Mouse (Mus musculus): ENCODE measurements around the gene Atp13a3.
A peak's percentile ranks its signal among the peaks of the same experiment; 100 is the strongest.

Atp13a3 gene

DNA sequence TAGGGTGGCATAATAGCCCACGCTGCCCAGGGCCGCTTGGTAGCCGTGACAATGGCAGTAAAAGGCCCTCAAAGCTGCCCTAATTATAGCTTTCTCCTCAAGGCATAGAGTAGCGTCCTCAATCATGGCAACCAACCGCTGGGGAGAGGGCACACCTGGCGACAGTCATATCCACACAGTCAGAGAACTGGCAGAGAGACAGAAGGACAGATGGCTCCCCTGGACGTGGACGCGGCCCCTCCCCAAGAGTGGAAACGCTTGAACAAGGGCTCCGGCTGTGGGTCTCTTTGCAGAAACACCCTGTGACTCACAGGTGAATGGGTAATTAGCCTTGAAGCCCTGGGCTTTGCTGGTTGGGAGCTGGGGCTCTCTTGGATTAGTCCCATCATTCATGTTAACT, 127.4 kb downstream of the Atp13a3 start:
- no peak for DNase-seq (ENCODE audit: low read depth, low spot score)

DNA sequence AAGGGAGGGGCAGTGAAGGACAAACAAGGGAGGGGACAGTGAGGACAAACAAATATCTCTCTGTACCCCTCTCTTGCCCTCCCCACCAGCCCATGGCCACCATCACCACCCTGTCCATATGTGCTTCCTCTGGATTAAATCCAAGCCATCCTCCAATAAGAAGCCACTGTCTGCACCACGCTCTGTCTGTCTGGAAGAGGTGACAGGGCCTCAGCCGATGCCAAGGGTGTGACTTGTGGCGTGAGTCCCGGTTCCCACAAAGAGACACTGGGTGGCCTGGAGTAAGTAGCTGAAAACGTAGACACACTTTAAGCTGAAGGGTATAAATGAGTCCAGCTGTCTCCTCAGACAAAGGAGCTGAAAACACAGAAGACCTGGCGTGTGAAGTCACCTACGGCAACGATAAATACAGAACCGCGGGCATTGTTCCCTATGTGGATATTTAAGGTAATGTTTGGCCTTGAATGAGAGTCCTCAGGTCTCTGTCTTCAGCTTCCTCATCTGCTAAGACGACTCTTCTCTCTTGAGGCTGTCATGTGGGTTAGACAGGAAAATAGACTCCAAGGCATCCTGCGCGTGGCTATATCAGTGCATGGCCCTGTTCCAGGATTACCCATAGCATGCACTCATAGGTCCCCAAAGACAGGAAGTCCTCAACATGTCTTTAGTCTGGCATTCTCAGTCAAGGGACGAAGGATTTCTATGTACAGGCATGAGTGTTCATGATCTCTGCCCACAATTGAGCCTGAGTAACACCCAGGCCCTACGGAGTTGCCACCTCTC, 130.0 kb downstream of the Atp13a3 start:
- DNase-seq (ENCODE audit: low read depth, low spot score) = no peak

DNA sequence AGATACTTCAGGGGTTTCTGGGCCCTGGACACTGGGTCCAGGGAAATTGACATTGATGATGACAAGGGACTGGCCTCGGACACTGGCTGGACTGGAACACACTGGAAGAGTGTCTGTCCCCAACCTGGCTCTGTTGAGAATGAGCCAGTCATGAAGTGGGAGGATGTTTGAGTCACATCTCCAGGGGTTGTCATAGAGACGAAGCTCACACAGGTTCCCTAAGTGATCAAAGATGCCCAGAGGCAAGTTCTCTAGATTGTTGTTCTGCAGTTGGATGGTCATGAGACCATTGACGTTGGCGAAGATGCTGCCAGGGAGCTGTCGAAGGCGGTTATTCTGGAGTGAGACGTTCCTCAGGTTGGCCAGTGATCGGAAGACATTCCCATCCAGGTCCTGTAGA, 132.7 kb downstream of the Atp13a3 start:
- DNase-seq (ENCODE audit: low read depth, low spot score) = no peak

- DNase-seq (ENCODE audit: low read depth, low spot score) = no peak
These were observed 133.7 kb downstream of the Atp13a3 start for GRCm38 (mm10) chr16:30271941-30272595.

GRCm38 (mm10) chr16:30271223-30271761, 134.5 kb downstream of the Atp13a3 start:
- no peak for DNase-seq (ENCODE audit: low read depth, low spot score)

DNA sequence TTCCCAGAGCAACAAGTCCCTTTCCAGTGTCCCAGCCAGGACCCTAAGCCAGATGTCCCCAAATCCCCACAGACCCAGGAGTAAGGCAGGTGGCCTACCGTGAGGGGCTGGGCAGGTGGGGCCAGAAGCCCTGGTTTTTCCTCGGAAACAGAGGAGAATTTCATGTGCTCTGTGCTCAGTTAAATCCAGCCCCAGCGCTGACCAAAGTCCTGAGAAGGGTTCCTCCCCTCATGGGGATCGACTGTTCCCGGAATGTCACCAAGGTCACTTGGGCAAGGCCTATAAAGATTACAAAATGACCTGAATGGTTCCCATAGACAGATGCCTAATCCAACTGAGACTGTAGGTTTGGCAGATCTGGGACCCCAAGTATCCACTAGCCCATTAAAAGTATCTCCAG, 138.4 kb downstream of the Atp13a3 start, which contains the start of gene Cpn2:
TSS of gene Cpn2 (minus strand) at position 141 of the 400 bp plus-strand sequence.
- DNase-seq (ENCODE audit: low read depth, low spot score) = no peak

- DNase-seq (ENCODE audit: low read depth, low spot score) = no peak
These were observed 139.2 kb downstream of the Atp13a3 start for GRCm38 (mm10) chr16:30266561-30266960.

- no peak for DNase-seq (ENCODE audit: low read depth, low spot score)
These were observed 140.2 kb downstream of the Atp13a3 start for GRCm38 (mm10) chr16:30265611-30266010.

DNA sequence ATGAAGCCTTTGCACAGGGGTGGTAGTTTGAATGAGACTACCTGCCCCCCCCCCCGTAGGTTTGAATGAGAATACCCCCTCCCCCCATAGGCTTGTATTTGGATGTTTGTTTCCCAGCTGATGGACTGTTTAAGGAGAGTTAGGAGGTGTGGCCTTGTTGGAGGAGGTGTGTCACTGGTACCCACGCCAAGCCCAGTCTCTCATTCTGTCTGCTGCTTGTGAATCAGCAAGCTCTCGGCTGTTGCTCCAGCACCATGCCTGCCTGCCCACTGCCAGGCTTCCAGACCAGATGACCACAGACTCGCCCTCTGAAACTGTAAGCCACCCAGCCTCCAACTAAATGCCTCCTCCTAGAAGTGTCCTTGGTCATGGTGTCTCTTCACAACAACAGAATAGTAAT, 142.6 kb downstream of the Atp13a3 start:
- no peak for DNase-seq (ENCODE audit: low read depth, low spot score)

DNA sequence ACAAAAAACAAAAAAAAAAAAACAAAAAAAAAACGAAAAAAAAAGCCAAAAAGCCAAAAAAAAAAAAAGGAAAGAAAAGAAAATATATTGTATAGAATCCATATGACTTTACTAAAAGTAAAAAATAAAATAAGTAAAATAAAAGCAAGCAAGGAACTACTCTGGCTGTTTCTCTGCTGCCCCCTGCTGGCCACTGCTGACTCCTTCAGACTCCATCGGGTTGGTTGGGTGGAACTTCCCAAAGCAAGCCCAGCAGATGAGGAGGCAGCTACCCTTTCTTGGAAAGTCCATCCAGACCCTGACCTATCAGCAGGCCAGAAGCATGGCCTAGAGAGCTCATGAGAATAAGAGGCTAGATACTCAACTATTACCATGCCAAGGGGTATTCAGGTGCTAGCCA, 143.1 kb downstream of the Atp13a3 start:
- peak; percentile 68 for DNase-seq (ENCODE audit: low read depth, low spot score)

Data from R1 (cell line).